Mouse (Mus musculus) olfactory bulb, adult 2 months (tissue): Measurements from ENCODE around the gene Mettl27.

ENCODE experiments used
- CTCF ChIP-seq: fragments of 200-500 bp; IDR thresholded peaks from 2 replicates; pipeline ENCODE4 v1.5.1; 2012; ENCODE audit warnings: low read depth, mild to moderate bottlenecking, low read length, moderate library complexity; ENCODE audit not compliant: insufficient read depth
- POLR2A ChIP-seq: fragments of 200-500 bp; IDR thresholded peaks from 2 replicates; pipeline ENCODE4 v1.6.1; 2012; ENCODE audit warnings: mild to moderate bottlenecking, low read depth, low read length, moderate library complexity; ENCODE audit not compliant: insufficient read depth

DNA sequence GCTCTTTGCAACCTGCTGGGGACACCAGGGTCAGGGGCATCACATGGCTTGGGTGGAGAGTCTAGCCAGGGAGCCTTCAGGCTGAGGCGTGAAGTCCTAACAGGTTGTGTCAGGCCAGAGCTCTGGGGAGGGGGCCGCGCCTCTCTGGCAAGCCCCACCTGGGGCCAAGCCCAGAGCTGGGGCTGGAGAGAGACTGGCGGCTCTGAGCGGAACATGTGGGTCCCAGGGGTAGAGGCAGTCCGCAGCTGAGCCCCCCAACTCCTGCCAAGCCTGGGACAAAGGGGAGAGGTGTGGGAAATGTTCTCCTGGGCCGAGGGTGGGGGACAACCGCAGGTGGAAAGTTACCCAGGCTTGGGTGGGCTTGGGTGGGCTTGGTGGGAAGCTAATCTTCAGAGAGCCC is 35.2 kb upstream of the Mettl27 start:
- no peak for TF ChIP-seq CTCF
- no peak for TF ChIP-seq POLR2A
